ENCODE assay signal across 8 mouse cellular contexts in genomic region chr9:122225309-122225708, GRCm38 (mm10).
DNase-seq lines count a peak whose midpoint lies in the region; ATAC-seq and TF ChIP-seq lines count a peak whose summit lies in the region.

No protein-coding gene starts in this region.

- H3K9me3 ChIP-seq in G1E (replicated peaks) = no peaks in the 10 kb centered on the region
- H3K9me3 ChIP-seq in hindbrain, embryonic 10.5 days = no peaks in the 10 kb centered on the region
- no peaks in the 10 kb centered on the region for H3K9me3 ChIP-seq in lung, embryonic 15.5 days

- H3K36me3 ChIP-seq in G1E (replicated peaks) = no peaks in the 10 kb centered on the region
- no peaks in the 10 kb centered on the region for H3K36me3 ChIP-seq in hindbrain, embryonic 10.5 days
- no peaks in the 10 kb centered on the region for H3K36me3 ChIP-seq in lung, embryonic 15.5 days
- no peaks in the 10 kb centered on the region for H3K36me3 ChIP-seq in small intestine, adult 2 months (ENCODE audit: control insufficient read depth, insufficient read depth, low read length)

- H3K4me1 ChIP-seq in G1E (ENCODE audit: insufficient read depth, low read depth, low read length) = no peaks in the 10 kb centered on the region
- H3K4me1 ChIP-seq in hindbrain, embryonic 10.5 days (replicated peaks) = peaks cover 21% of the 10 kb centered on the region
- peaks cover 9% of the 10 kb centered on the region; the same call in 1 of the 2 replicates for H3K4me1 ChIP-seq in lung, embryonic 15.5 days
- no peaks in the 10 kb centered on the region for H3K4me1 ChIP-seq in small intestine, adult 2 months (ENCODE audit: control insufficient read depth, insufficient read depth, insufficient read length, low read length)

- ATAC-seq in G1E (ENCODE audit: extremely low read depth, insufficient number of reproducible peaks, low FRiP score, poor library complexity, severe bottlenecking) = peak; percentile 28
- peak; percentile 39; the same call in 1 of the 2 replicates for ATAC-seq in lung, embryonic 15.5 days (ENCODE audit: borderline replicate concordance, extremely low read depth, low FRiP score, low TSS enrichment)

- no peak overlapping the region for H3K9ac ChIP-seq in lung, embryonic 15.5 days

- 47% methylated on average over 7 of the region's 7 CpGs for WGBS in hindbrain, embryonic 10.5 days
- WGBS in lung, embryonic 15.5 days = 52% methylated on average over 7 of the region's 7 CpGs
- WGBS in small intestine, adult 2 months = 63% methylated on average over 7 of the region's 7 CpGs

- no peak for TF ChIP-seq POLR2A in small intestine, adult 2 months (IDR thresholded peaks at IDR 0.05; ENCODE audit: low read depth, low read length)

- no peak overlapping the region for H3K4me3 ChIP-seq in G1E (ENCODE audit: low read depth, low read length)
- H3K4me3 ChIP-seq in hindbrain, embryonic 10.5 days = no peak overlapping the region
- no peak overlapping the region for H3K4me3 ChIP-seq in lung, embryonic 15.5 days
- H3K4me3 ChIP-seq in small intestine, adult 2 months (ENCODE audit: low read depth, low read length) = no peak overlapping the region

- H3K4me2 ChIP-seq in lung, embryonic 15.5 days = no peak overlapping the region

- peak; percentile 79 for TF ChIP-seq CTCF in G1E (IDR thresholded peaks at IDR 0.05; ENCODE audit: low read depth, low read length)
- peak; percentile 48; the same call in 1 of the 2 replicates for TF ChIP-seq CTCF in small intestine, adult 2 months (IDR thresholded peaks at IDR 0.05; ENCODE audit: extremely low read depth, insufficient read length, insufficient replicate concordance, low read depth, low read length)

- no peaks in the 10 kb centered on the region for H3K27me3 ChIP-seq in G1E (ENCODE audit: insufficient read depth, low read length)
- H3K27me3 ChIP-seq in hindbrain, embryonic 10.5 days (ENCODE audit: insufficient read depth, poor library complexity, severe bottlenecking) = no peaks in the 10 kb centered on the region
- no peaks in the 10 kb centered on the region for H3K27me3 ChIP-seq in lung, embryonic 15.5 days
- H3K27me3 ChIP-seq in small intestine, adult 2 months (ENCODE audit: control insufficient read depth, insufficient read depth, low read length) = no peaks in the 10 kb centered on the region

- peak; percentile 21 to 34 for DNase-seq in layer of hippocampus, postnatal 10 days (ENCODE audit: low spot score in 2 of 2)
- DNase-seq in layer of hippocampus, postnatal 36 days = no peak
- no peak for DNase-seq in G1E (ENCODE audit: low spot score)
- peak; percentile 85 for DNase-seq in embryo, embryonic 10 days (ENCODE audit: low spot score)
- peak; percentile 40 for DNase-seq in hindbrain, embryonic 10.5 days (ENCODE audit: low spot score)
- DNase-seq in testis, postnatal 14 days (ENCODE audit: low spot score) = no peak

- H3K27ac ChIP-seq in hindbrain, embryonic 10.5 days = no peak overlapping the region
- H3K27ac ChIP-seq in lung, embryonic 15.5 days = no peak overlapping the region
- H3K27ac ChIP-seq in small intestine, adult 2 months (ENCODE audit: insufficient read depth, low read depth, low read length) = no peak overlapping the region

Comparison
In these comparisons a context has a peak if more than half of its experiments do, and no peak if none do; other contexts are left out.
1. DNase-seq: peak in layer of hippocampus, postnatal 10 days (2 of 2), embryo, embryonic 10 days (single experiment) and hindbrain, embryonic 10.5 days (single experiment); none in layer of hippocampus, postnatal 36 days (0 of 2), G1E (single experiment) and testis, postnatal 14 days (single experiment).